Mouse (Mus musculus): ENCODE measurements at regions not wholly inside any gene's neighbourhood (a gene's known extent, or its start where the extent isn't known, plus 50 kb on each side); places are given as distances from the start of the nearest gene placed in this dataset.
"Not testable (repeated sequence)": the region's sequence is repeated elsewhere in the genome, so short reads cannot be mapped to it uniquely, and the experiment has no call there.

DNA sequence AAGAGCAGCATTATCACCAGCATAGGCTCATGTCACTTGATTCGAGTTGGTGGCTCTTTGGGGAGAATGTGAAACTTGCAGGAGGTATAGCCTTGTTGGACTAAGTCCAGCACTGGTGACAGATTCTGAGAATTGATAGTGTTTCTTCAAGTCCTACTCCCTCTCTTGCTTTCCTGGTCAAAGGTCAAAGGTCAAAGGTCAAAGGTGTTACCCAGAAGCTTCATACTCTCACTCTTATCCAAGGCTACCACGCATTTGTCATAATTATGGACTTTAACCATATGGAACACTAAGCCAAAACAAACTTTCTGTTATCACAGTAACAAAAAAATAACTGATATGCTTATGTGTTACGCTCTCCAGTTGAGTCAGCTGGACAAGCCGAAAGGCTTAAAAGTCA, 56.8 kb downstream of the Gm5152 start:
- Histone ChIP-seq H3K27me3 (ENCODE audit: control insufficient read depth, insufficient read depth, insufficient read length) (no peaks in the 10 kb centered on the region), H3K4me2 (ENCODE audit: low read depth) (no peak overlapping the region), H3ac (ENCODE audit: control insufficient read depth, insufficient read length) (no peak overlapping the region), H3K36me3 (ENCODE audit: control insufficient read depth, insufficient read depth) (no peaks in the 10 kb centered on the region), H3K4me3 (no peak overlapping the region), H3K79me2 (ENCODE audit: control insufficient read depth, insufficient read depth) (no peaks in the 10 kb centered on the region)
- TF ChIP-seq TCF3 (IDR thresholded peaks at IDR 0.05; ENCODE audit: insufficient read length, low read depth) (no peak), MYOG (IDR thresholded peaks at IDR 0.05; ENCODE audit: control insufficient read depth in 1 of 3, insufficient read depth in 1 of 3, insufficient read length in 2 of 3, low read depth in 2 of 3) (no peak), TCF12 (IDR thresholded peaks at IDR 0.05; ENCODE audit: insufficient read depth, poor library complexity, severe bottlenecking) (no peak), MAX (IDR thresholded peaks at IDR 0.05; ENCODE audit: low read depth) (no peak), MYOD1 (IDR thresholded peaks at IDR 0.05; ENCODE audit: control insufficient read depth in 1 of 3, insufficient read length in 2 of 3, low read depth in 2 of 3) (no peak), CEBPB (IDR thresholded peaks at IDR 0.05; ENCODE audit: insufficient read depth, poor library complexity, severe bottlenecking) (no peak), E2F4 (IDR thresholded peaks at IDR 0.05; ENCODE audit: insufficient read depth) (no peak), USF1 (IDR thresholded peaks at IDR 0.05; ENCODE audit: low read depth) (no peak), POLR2AphosphoS2 (IDR thresholded peaks at IDR 0.05; ENCODE audit: insufficient read length, low read depth) (no peak), REST (IDR thresholded peaks at IDR 0.05; ENCODE audit: insufficient read depth, insufficient read length) (no peak), SRF (IDR thresholded peaks at IDR 0.05; ENCODE audit: control insufficient read depth, insufficient read length, low read depth) (no peak), POLR2A (IDR thresholded peaks at IDR 0.05; ENCODE audit: insufficient read length, low read depth) (no peak)

DNA sequence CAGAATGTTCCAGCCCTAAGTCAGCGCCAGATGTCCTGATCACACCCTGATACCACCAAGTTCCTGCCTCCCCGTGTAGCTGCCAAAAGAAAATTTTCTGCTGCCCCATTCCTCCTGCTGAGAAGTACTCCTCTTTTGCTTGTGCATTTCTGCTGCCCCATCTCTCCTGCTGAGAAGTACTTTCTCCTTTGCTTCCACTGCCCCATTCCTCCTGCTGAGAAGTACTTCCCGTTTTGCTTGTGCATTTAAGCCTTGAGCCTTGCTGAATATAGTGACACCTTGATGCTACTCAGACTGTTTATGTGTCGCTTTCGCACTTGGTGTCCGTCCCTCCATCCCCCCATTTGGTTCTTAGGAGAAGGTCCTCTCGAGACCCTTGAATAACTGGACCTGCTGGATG, 84.1 kb downstream of the Gm5152 start:
- H3K36me3 ChIP-seq (ENCODE audit: control insufficient read depth, insufficient read depth); H3K27me3 ChIP-seq (ENCODE audit: control insufficient read depth, insufficient read depth, insufficient read length); H3K79me2 ChIP-seq (ENCODE audit: control insufficient read depth, insufficient read depth); H3ac ChIP-seq (ENCODE audit: control insufficient read depth, insufficient read length): not testable (repeated sequence)
- Histone ChIP-seq H3K4me3 (peak overlapping the region; percentile 12), H3K4me2 (ENCODE audit: low read depth) (peak overlapping the region; percentile 77)

DNA sequence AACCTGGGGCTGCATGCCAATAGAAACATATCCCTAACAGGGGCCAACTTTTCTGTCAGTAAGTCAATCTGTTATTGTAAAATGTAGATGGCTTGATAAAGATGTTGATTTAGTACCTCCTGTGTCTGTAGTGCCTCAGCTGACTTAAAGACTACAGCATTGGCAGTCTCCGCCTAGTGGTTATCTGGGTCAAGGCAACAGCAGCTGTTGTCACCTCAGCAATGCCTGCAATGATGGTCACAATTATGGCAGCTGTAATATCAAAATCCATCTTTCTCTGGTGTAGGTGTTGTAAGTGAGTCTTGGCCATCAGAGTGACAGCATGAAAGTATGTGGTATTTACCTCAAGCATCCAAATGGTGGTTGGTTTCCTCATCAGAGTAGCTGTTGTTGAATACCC, 97.0 kb downstream of the Gm5152 start:
- no peaks in the 10 kb centered on the region for H3K79me2 ChIP-seq (ENCODE audit: control insufficient read depth, insufficient read depth)
- H3K36me3 ChIP-seq (ENCODE audit: control insufficient read depth, insufficient read depth): no peaks in the 10 kb centered on the region
- no peak overlapping the region for H3K4me2 ChIP-seq (ENCODE audit: low read depth)
- no peak for TF ChIP-seq E2F4 (IDR thresholded peaks at IDR 0.05; ENCODE audit: insufficient read depth)
- no peak for TF ChIP-seq TCF12 (IDR thresholded peaks at IDR 0.05; ENCODE audit: insufficient read depth, poor library complexity, severe bottlenecking)
- TF ChIP-seq CEBPB (IDR thresholded peaks at IDR 0.05; ENCODE audit: insufficient read depth, poor library complexity, severe bottlenecking): no peak
- no peak for TF ChIP-seq SRF (IDR thresholded peaks at IDR 0.05; ENCODE audit: control insufficient read depth, insufficient read length, low read depth)
- TF ChIP-seq MYOG (IDR thresholded peaks at IDR 0.05; ENCODE audit: control insufficient read depth in 1 of 3, insufficient read depth in 1 of 3, insufficient read length in 2 of 3, low read depth in 2 of 3): no peak
- TF ChIP-seq TCF3 (IDR thresholded peaks at IDR 0.05; ENCODE audit: insufficient read length, low read depth): no peak
- no peak for TF ChIP-seq MYOD1 (IDR thresholded peaks at IDR 0.05; ENCODE audit: control insufficient read depth in 1 of 3, insufficient read length in 2 of 3, low read depth in 2 of 3)
- no peak for TF ChIP-seq USF1 (IDR thresholded peaks at IDR 0.05; ENCODE audit: low read depth)
- no peak for TF ChIP-seq REST (IDR thresholded peaks at IDR 0.05; ENCODE audit: insufficient read depth, insufficient read length)
- no peak for TF ChIP-seq MAX (IDR thresholded peaks at IDR 0.05; ENCODE audit: low read depth)
- H3K27me3 ChIP-seq (ENCODE audit: control insufficient read depth, insufficient read depth, insufficient read length): no peaks in the 10 kb centered on the region
- no peak overlapping the region for H3ac ChIP-seq (ENCODE audit: control insufficient read depth, insufficient read length)
- H3K4me3 ChIP-seq: no peak overlapping the region

DNA sequence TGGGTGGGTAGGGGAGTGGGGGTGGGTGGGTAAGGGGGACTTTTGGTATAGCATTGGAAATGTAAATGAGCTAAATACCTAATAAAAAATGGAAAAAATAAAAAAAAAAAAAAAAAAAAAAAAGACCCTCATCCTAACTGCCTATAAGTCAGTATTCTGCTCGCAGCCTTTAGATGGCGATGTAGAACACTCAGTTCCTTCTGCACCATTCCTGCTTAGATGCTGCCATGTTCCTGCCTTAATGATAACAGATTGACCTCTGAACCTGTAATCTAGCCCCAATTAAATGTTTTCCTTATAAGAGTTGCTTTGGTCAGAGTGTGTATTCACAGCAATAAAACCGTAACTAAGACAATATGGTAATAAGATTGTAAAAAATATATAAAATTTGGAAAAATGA, 105.1 kb downstream of the Gm5152 start:
- Histone ChIP-seq H3K4me3 (no peak overlapping the region), H3K4me2 (ENCODE audit: low read depth) (no peak overlapping the region), H3K27me3 (ENCODE audit: control insufficient read depth, insufficient read depth, insufficient read length) (no peaks in the 10 kb centered on the region), H3K79me2 (ENCODE audit: control insufficient read depth, insufficient read depth) (no peaks in the 10 kb centered on the region), H3ac (ENCODE audit: control insufficient read depth, insufficient read length) (no peak overlapping the region), H3K36me3 (ENCODE audit: control insufficient read depth, insufficient read depth) (no peaks in the 10 kb centered on the region)
- TF ChIP-seq TCF12 (IDR thresholded peaks at IDR 0.05; ENCODE audit: insufficient read depth, poor library complexity, severe bottlenecking) (no peak), REST (IDR thresholded peaks at IDR 0.05; ENCODE audit: insufficient read depth, insufficient read length) (no peak), TCF3 (IDR thresholded peaks at IDR 0.05; ENCODE audit: insufficient read length, low read depth) (no peak), MYOD1 (IDR thresholded peaks at IDR 0.05; ENCODE audit: control insufficient read depth in 1 of 3, insufficient read length in 2 of 3, low read depth in 2 of 3) (no peak), SRF (IDR thresholded peaks at IDR 0.05; ENCODE audit: control insufficient read depth, insufficient read length, low read depth) (no peak), E2F4 (IDR thresholded peaks at IDR 0.05; ENCODE audit: insufficient read depth) (no peak), USF1 (IDR thresholded peaks at IDR 0.05; ENCODE audit: low read depth) (no peak), CEBPB (IDR thresholded peaks at IDR 0.05; ENCODE audit: insufficient read depth, poor library complexity, severe bottlenecking) (no peak), MYOG (IDR thresholded peaks at IDR 0.05; ENCODE audit: control insufficient read depth in 1 of 3, insufficient read depth in 1 of 3, insufficient read length in 2 of 3, low read depth in 2 of 3) (no peak), POLR2AphosphoS2 (IDR thresholded peaks at IDR 0.05; ENCODE audit: insufficient read length, low read depth) (no peak), MAX (IDR thresholded peaks at IDR 0.05; ENCODE audit: low read depth) (no peak), POLR2A (IDR thresholded peaks at IDR 0.05; ENCODE audit: insufficient read length, low read depth) (no peak)

Measured in myocyte (in vitro differentiated cells).